Mouse (Mus musculus) adrenal gland, adult 2 months (tissue): ENCODE measurements at regions not wholly inside any gene's neighbourhood (a gene's known extent, or its start where the extent isn't known, plus 50 kb on each side); places are given as distances from the start of the nearest gene placed in this dataset.
A peak's percentile ranks its signal among the peaks of the same experiment; 100 is the strongest.
"Not testable (repeated sequence)": the region's sequence is repeated elsewhere in the genome, so short reads cannot be mapped to it uniquely, and the experiment has no call there.

ENCODE experiments used
- DNase-seq: peaks from one replicate; pipeline ENCODE4 v3.0.0; 2021

DNA sequence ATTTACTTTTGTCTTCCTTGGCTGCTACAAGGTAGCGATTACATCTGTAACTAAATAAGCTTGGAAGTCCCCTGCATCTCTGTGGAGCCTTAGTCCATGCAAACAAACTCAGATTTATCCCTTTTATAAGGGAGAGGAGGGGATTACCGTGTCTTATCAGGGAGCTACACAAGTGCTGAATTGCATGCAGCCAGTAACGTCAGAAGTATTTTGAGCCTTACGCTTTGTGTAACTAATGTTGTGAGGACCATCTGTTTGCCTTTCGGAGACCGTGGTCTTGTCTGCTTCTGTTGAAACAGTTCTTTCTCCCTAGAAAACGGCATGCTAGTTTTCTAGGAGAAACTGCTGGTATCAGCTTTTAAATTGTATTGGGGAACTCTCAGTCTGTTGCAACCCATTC lies 58.0 kb upstream of the Dmrta1 start:
- no peak for DNase-seq

DNA sequence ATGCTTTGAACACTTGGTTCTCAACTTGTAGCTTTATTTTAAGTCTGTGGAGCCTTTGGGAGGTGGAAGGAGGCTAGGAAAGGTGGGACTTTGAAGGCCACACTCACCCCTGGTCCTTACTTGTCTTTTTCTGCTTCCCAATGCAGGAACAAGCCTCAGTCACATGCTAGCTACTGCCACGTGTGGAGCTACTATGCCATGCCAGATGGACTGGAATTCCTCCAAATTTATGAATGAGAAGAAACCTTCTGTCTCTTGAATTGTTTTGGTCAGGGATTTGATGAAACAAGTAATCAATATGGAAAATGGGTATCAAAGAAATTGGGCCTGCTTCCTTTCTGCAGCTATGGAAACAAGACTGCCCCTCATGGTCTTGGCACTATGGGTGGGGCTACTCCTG lies 74.5 kb upstream of the Dmrta1 start:
- no peak for DNase-seq

DNA sequence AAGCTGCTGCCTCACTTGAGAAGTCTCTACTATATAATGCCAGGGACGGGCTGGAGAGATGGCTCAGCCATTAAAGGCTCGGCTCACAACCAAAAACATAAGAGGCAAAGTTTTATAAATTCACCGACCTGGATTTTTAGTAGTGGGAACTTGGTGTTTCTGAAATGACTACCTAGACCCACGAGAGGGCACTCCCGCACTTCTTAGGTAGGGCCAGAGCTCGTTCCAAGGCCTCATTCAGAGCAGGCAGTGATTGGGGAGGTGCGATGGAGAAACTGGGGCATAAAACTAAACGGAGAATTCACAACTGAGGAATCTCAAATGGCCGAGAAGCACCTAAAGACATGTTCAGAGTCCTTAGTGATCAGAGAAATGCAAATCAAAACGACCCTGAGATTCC lies 103.7 kb upstream of the Dmrta1 start:
- DNase-seq = peak; percentile 24

DNA sequence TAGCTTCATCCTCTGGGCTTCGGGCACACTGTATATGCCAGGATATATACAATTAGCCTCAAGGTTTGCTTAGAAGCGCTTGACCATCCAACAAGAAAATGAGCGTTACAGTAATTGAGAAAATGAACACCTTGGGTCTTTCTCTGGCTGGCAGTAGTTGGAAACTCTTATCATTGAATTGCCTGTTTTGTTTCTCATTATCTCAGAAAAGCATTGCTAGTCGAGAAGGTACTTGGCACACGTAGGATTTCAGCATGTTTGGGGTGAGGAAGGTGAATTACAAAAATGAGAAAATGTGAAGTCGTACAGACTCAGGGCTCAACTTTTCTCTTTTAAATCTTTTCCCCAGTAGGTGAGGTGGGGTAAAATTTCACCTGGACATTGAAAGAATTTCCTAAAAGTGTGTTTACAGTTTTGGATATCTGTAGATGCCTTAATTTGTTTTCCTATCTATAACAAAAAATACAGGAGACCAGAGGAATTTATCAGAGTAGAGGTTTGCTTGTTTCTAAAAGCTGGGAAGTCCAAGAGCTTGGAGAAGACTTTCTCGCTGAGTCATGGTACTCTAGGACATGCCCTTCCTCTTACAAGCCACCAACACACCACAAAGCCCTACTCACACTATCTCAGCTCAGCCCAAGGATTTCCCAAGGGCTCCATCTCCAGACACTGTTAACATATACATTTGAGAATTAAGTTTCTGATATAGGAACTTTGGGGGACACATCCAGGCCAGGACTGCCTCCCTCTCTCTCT lies 124.3 kb upstream of the Dmrta1 start:
- no peak for DNase-seq

DNA sequence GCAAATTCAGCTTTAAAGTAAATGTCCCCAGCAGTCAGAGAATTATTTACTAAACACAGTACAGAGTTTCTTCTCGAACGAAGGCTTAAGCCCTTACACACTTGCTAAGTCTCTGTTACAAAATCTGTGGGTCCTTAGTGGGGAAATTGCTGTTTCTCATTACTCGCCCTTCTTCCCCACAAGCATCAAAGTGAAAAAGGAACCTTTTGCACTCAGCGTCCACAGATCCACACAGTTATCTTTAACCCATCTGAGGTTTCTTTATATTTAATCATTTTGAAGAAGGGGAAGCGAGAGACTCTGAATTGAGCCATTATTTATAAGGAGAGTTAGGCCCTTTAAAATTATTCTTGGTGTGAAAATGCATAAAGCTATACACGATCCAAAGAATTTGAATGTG lies 126.7 kb upstream of the Dmrta1 start:
- no peak for DNase-seq

DNA sequence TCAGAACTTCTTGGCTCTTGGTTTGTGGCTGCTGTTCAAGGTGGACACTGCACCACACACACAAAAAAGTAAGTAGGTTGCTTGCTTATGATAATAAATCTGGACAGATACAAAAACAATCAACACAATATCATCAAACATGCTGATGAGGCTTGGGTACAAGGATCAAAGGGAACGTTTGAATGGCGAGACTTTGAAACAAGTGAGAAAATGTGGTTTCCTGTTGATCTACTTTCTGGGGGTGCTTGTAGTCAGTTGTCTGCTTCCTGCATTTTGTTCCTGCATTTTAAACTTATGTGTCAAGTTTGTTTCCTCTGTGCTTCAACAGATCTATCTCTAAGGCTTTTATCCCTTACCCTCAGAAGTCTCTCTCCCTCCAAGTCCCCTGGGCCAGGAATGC lies 128.7 kb upstream of the Dmrta1 start:
- DNase-seq = no peak

DNA sequence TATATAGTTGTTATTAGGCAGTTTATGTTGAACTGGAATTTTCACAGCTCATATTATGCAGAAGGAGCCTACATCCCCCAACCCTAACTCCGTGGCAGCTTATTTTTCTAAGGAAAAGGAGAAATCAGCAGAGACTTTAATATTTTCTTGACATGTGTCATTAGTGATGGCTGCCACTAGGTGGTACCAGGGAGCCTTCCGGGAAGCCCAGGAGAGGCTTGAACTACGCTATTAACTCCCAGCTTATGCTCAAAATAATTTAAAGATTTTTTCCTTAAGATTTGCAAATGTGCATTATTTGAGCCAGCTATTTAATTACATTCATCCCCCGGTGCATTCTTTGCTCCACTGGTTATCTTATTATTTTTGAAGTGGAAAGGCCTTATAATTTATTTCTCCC lies 146.8 kb upstream of the Dmrta1 start:
- peak; percentile 30 for DNase-seq

DNA sequence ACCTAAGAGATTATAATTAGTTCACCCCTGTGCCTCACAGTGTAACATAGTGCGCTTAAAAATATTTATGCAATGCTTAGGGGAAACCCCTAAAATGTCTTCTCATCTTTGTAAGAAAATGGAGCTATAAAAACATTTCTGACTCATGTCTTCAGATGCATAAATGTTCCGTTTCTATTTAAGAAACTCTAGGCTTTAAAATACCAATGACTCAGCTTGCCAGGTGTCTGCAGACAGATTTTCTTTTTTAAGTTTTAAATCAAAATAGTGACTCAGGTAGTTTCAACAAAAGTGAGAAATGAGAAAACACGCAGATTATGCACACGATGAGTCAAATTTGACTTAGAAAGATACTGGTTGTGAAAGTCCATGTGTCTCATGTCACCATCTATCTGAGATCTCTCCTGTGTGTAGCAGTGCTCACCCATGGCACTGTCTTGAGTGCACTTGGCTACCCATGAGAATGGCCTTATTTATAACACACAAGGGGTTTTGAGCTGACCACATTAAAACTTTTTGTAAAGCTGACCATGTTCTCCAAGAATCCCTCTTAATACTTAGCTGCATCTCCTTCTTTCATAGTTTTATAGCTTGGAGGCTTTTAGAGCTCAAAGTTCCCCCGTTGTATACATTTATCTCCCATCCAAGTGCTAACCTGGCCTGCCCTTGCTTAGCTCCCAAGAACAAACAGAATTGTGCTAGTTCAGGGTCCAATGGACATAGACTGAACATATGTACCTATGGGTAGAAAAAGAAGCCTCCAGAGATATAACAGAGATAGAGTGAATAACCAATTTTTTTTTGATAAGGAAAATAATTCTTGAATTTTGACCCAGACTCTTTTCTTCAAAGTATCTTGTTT lies 149.0 kb upstream of the Dmrta1 start:
- DNase-seq = no peak

DNA sequence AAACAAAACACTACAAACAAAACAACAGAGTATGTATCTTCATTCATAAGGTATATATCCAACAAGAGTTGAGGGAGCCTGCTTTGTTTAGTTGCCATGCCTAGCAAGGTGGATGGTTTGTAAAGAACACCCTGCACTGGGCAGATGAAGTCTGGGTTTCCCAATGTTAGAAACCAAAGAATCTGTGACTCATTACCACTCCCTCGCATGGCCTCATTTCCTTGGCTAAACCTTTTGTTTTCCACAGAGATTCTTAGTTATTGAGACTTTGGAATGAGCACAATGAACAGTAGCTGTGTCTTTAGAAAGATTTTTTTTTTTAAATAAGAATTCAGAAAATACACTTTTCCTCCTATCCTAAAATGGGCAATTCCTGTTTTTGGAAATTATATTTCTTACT lies 151.3 kb upstream of the Dmrta1 start:
- DNase-seq = no peak

DNA sequence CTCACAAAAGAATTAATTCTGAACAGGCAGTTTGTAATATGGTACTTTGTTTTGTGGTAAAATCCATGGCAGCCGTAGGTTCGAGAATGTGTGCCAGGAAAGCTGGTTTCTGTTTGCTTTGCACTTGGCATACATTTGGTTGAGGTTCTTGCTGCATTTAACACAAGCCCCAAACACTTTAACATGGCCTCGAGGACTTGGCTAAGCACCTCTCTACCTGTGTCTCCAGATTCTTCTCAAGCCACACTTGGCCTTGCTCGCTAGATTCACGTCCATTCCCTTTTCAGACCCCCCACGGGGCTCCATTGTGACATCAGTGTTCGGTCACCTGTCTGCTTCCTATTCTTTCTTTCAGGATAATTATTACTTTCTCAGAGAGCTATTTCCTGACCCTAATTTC lies 151.9 kb upstream of the Dmrta1 start:
- DNase-seq = no peak

DNA sequence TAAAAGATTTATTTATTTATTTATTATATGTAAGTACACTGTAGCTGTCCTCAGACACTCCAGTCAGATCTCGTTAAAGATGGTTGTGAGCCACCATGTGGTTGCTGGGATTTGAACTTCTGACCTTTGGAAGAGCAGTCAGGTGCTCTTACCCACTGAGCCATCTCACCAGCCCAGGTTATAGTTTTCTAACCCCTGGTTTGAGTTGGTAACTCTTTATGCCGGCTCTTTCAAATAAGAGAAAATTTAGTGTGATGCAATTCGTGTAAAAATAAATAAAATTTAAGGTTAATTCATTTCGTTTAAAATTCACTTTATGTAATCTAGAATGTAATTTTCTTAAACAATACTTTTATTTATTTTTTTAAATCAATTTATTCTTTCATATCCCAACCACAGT lies 153.7 kb upstream of the Dmrta1 start:
- not testable (repeated sequence) for DNase-seq

DNA sequence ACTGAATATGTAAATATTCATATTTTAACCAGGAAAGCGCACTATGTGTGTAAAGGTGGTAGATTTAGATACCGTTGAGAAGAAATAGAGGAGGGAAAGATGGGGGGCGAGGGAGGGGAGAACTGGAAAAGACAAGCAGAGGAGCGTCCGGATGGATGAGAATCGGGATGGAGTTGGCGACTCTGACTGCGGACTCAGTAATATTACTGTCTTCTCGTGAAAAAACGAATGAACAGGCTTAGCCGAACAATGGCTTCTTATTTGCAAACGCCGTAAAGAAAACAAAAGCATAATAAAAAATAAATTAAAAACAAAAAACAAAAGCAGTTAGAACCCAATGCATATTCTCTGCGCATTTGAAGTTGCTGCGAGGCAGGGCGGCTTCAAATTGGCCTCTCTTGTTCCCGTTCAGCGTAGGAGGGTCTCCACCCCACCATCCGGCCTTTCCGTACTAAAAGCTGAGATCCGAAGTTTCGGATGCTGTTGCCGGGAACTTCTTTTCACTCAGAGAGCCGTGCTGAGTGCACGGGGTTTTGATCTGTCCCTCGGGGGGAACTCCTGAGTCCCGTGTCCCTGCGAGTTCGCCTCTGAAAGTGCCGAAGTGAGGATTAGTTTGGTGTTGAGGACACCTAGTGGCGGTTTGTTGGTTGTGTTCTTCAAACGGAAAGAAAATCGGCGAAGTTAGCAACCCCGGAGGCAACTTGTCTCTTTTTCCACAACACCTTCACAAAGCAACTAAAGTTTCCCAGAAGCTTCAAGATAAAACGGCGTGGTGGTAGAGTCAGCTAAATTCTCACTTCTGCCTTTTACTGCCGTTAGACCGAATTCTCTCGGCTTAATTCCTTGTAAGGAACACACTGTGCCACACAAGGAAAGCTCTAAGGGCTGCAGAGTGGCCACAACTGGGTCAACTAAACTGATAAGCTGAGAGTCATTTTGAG lies 154.7 kb upstream of the Dmrta1 start:
- peak; percentile 72 for DNase-seq

DNA sequence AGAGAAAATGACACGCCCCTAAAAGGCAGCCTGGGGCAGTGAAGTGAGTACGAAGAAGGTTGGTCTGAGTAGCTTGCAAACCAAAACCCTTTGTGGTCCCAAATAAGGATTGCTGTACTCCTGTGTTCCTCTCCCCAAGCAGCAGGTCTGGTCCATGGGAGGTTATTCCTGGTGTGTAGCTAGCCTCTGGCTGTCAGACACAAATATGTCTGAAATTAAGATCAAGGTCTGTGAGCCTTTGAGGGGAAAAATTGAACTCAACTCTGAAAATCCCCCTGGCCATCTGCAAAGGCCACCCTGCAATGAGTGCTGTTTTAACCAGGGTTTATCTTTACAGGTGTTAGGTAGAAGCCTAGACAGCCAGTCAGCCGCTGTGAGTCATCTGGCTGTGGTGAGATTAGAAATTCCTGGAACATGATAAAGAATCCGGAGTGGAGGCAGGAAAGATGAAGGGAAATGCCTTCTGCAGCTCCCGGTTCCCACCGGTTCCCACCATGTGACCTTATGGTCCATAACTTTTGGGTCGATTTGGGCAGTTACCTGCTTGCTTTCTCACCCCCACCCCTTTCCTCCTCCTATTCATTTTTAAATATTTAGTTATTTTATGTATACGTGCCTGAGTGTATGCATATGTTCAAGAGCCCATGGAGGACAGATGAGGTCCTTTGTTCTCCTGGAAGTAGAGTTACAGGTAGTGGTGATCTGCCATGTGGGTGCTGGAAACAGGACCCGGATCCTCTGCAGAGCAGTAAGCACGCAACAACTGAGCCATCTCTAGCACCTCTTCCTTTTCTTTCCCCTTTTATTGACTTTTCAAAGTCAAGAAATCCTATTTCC lies 155.6 kb upstream of the Dmrta1 start:
- peak; percentile 30 for DNase-seq

DNA sequence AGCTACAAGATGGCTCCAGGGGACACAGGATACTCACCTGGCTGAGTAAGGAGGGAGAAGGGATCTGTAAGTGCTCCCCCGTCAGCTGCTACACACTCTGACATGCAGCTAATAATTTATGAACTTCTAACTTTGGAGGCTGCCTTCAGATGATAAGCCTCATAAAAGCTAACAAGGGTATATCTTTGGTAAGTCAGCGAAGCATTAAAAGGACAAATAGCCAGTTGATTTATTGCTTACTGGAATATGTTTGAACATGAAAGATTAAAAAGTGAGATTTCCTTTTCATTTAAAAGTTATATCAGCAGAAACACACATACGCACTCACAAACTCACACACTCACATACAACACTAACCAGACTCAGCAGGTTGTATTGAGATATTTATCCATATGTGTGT lies 161.2 kb upstream of the Dmrta1 start:
- DNase-seq = no peak

DNA sequence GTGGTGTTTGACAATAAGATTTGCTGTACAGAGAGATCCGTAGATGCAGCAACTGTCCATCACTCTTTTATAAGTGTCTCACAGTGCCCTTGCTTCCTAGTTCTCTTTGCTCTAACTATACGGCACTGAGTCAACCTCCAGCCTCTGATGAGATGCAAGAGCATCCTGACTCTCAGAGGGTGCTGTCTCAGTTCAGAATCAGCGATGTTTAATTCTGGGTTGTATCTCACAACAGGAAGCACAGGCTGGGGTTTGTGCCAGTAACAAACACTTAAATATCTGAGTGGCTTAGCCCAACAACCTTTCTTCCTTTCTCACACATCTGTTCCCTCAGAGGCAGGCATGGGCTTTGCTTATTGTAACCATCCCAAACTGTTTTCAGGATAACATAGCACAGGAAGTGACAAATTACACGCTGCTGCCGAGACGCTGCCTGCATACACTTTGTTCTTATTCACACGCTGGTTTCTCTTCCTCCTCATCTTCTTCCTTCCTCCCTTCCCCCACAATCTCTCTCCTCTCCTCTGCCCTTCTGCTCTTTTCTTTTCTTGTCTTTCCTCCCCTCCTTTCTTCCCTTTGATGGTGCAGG lies 163.3 kb upstream of the Dmrta1 start:
- no peak for DNase-seq

DNA sequence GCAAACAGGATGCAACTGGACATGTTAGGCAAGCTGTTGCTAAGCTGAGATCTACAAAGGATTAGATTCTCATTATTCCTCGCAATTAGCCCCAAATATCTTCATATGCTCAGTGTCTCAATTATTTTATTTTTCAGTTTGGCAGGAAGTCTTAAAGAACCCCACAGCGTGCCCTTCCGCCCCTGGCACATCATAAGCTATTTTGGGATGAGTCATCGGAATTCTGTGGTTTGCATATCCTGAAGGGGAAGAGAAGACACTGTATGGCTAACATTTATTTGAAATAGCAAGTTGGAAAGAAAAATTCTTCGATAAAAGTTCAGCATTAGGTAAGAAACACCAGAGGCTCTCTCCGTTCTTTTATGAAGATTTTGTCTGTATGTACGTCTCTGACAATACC lies 164.3 kb upstream of the Dmrta1 start:
- no peak for DNase-seq

DNA sequence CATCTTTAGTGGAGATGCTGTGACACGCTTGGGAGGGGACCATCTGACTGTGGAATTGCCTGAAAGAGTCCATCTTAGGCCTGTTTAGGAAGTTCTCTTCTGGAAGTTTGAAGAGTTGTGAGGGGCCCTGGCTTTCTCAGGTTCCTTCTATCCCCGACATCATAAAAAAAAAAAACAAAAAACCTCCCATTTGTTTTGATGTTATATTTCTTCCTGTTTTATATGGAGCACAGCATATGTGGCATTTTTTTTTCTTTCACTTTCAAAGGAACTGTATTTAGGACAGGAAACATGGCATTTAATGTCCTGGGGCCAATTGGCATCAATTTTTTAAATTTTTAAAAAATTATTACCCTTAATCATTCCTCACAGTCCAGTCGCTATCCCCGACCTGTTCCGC lies 168.6 kb upstream of the Dmrta1 start:
- DNase-seq = no peak

DNA sequence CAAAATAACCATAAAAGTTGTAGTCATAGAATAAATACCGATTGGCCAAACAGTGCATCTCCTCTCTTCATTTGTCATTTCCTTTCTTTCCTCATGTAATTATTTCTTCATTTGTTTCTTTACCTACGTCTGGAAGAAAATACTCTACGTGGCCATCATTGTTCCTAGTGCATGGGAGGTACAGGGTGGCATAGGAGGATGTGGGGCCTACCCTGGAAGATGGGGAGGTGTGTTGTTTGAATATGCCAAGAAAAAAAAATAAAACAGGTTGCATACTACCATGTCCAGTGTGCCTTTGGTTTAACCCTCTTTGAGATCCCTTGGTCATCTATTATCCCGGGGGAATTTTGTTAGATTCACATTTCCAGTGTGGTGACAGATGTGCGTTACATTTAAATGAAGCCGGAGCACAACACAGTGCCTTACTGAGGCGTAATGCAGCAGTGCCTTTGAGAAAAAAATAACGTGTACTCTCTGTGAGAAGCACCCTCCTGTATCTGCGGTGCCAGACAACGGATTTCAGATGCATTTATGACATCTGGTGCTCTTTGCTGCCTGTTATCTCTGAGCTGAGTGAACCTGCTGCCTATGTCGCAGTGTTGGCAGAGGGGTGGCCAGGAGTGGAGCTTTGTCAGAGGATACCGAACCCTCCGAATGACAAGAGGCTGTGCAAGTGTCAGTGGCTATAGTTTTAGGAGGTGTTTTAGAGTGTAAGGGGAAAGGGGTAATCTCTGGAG lies 169.4 kb upstream of the Dmrta1 start:
- no peak for DNase-seq

DNA sequence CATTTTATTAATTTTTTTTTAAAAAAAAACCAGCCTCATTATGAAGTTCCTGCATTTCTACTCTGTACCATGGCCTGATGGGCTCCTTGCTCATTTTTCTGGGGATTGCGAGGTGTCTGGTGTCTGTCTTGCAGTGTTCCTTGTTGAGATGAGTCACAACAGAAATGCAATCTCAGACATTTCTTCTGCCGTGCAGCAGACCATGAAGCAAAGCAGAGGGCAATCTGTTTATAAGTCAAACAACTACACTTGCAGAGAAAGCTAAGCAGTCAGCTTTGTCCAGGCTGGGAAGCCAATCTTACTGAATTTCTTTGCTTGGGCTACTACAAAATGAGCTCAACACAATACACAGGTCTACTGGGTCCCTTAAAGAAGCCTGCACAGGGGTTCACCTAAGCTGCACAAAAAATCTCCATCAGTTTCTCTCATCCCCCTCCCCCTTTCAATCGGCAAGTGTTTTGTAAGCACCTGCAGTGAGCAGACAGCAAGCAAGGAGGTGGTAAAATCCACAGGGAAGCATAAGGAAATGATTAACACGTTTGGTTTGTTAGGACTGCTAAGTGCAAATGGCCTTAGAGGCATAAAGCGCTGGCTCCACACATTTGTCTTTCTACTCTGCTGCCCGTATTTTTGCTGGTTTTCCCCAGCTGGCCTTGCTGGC lies 171.0 kb upstream of the Dmrta1 start:
- no peak for DNase-seq

DNA sequence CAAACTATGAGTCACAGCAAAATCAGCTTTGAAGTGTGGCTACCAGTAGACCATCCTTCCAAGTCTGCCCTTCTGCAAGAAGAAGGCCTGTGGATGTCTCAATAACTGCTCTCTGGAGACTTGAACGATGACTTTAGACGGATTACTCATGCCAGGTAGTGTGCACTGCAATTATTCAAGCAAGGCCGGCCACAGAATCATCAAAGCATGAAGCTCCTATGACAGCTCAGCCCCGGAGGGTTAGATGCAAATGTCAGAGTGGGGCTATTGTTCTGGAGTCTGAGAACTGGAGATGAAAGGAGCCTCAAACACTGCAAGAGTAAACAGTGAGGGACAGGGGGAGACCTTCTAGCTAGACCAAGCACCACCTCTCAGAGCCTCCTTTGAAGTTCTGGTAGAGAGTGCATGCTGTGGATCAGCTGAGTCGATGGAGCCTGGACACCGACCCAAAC lies 173.8 kb upstream of the Dmrta1 start:
- peak; percentile 34 for DNase-seq
